Mouse (Mus musculus): ENCODE data around the gene Arhgap42. TPM values are rescaled to one million over a fixed set of nuclear protein-coding genes. Genes with fewer than 3 reads are reported as not detected.

The Arhgap42 gene
- 8.3 and 15.8 TPM in 2 replicates for polyA plus RNA-seq (2012; rRNA removed)

GRCm38 (mm10) chr9:9238438-9239391 lies at the start of gene Arhgap42:
TSS of gene Arhgap42 (minus strand) at chr9:9239101.

GRCm38 (mm10) chr9:8971491-8971890 lies 267.4 kb downstream of the Arhgap42 start, which contains the start of gene Gm16485:
TSS of gene Gm16485 (plus strand) at chr9:8971791.

